Mouse (Mus musculus): ENCODE data around the gene Zfp273. TPM values are rescaled to one million over a fixed set of nuclear protein-coding genes. Genes with fewer than 3 reads are reported as not detected.

Zfp273 gene
- polyA plus RNA-seq, 1 experiment from 2014 or later = 5.4 TPM

Other genes starting within 250 kb of the Zfp273 start
- gene Zfp729b, start 204.0 kb upstream of the Zfp273 start, polyA plus RNA-seq (2016; fragmentation: Nextera tagmentation; extraction: Ambion mirVana) = 2.2 and 3.5 TPM in 2 replicates
- not detected in 2 replicates for gene Gm49345, start 176.0 kb upstream of the Zfp273 start, polyA plus RNA-seq (2016; fragmentation: Nextera tagmentation; extraction: Ambion mirVana)
- 1.5 and 2.2 TPM in 2 replicates for gene Zfp729a, start 175.9 kb upstream of the Zfp273 start, polyA plus RNA-seq (2016; fragmentation: Nextera tagmentation; extraction: Ambion mirVana)
- 9.0 and 11.8 TPM in 2 replicates for gene Zfp738, start 126.7 kb upstream of the Zfp273 start, polyA plus RNA-seq (2016; fragmentation: Nextera tagmentation; extraction: Ambion mirVana)
- gene Zfp65, start 84.6 kb upstream of the Zfp273 start, polyA plus RNA-seq (2016; fragmentation: Nextera tagmentation; extraction: Ambion mirVana) = 5.0 and 6.0 TPM in 2 replicates
- gene Zfp85, start 58.5 kb upstream of the Zfp273 start, polyA plus RNA-seq (2016; fragmentation: Nextera tagmentation; extraction: Ambion mirVana) = 4.5 and 4.6 TPM in 2 replicates
- gene Zfp493, start 34.0 kb upstream of the Zfp273 start, polyA plus RNA-seq (2016; fragmentation: Nextera tagmentation; extraction: Ambion mirVana) = 2.1 and 3.0 TPM in 2 replicates
- gene Gm10037, start 17.4 kb downstream of the Zfp273 start, polyA plus RNA-seq (2016; fragmentation: Nextera tagmentation; extraction: Ambion mirVana) = 1.6 and 2.2 TPM in 2 replicates
- gene BC048507, start 49.6 kb downstream of the Zfp273 start, polyA plus RNA-seq (2016; fragmentation: Nextera tagmentation; extraction: Ambion mirVana) = not detected in 2 replicates

All from hindbrain, embryonic 10.5 days (tissue).